8 mouse cellular contexts compared by ENCODE assay signal in genomic region chr7:27654607-27655276, GRCm38 (mm10). TPM values are rescaled to one million over a fixed set of nuclear protein-coding genes. Genes with fewer than 3 reads are reported as not detected.
DNase-seq lines count a peak whose midpoint lies in the region; ATAC-seq and TF ChIP-seq lines count a peak whose summit lies in the region.

No protein-coding gene starts in this region.

- H3K9me3 ChIP-seq in liver, embryonic 12.5 days (replicated peaks), result no peaks in the 10 kb centered on the region
- no peaks in the 10 kb centered on the region for H3K9me3 ChIP-seq in hindbrain, postnatal 0 days (ENCODE audit: low read length)

- no peak overlapping the region for H3K9ac ChIP-seq in liver, embryonic 12.5 days
- peak overlapping the region; percentile 82 for H3K9ac ChIP-seq in hindbrain, postnatal 0 days (replicated peaks; ENCODE audit: low read length)

- intact Hi-C loops in left cerebral cortex, postnatal 4 days (cut with DNase I), result no loop called here

- H3K4me2 ChIP-seq in liver, embryonic 12.5 days, result no peak overlapping the region
- peak overlapping the region; percentile 62 for H3K4me2 ChIP-seq in hindbrain, postnatal 0 days (ENCODE audit: low read depth, low read length)

- peaks cover 87% of the 10 kb centered on the region for H3K27me3 ChIP-seq in liver, embryonic 12.5 days (replicated peaks)
- no peaks in the 10 kb centered on the region for H3K27me3 ChIP-seq in hindbrain, postnatal 0 days (ENCODE audit: insufficient read depth, low read length)

- 54% methylated on average over 20 of the region's 20 CpGs for WGBS in liver, embryonic 12.5 days (ENCODE audit: insufficient replicate concordance)
- 62% methylated on average over 20 of the region's 20 CpGs for WGBS in hindbrain, postnatal 0 days

- peak; percentile 71 for TF ChIP-seq CTCF in hindbrain, postnatal 0 days (IDR thresholded peaks at IDR 0.05; ENCODE audit: low read depth)

- DNase-seq in liver, result peak; percentile 71
- DNase-seq in cerebellum, adult 9-11 months, result peak; percentile 75
- peak; percentile 70 for DNase-seq in hindbrain, postnatal 0 days (ENCODE audit: low spot score)
- peak; percentile 57 for DNase-seq in left cerebral cortex, postnatal 4 days
- peak; percentile 55 for DNase-seq in retina, embryonic 14.5 days (ENCODE audit: low spot score)
- no peak for DNase-seq in T-cell, adult 2 months (ENCODE audit: low spot score)
- no peak for DNase-seq in urinary bladder, postnatal 10 days (ENCODE audit: low spot score)

- no peak for ATAC-seq in liver, embryonic 12.5 days
- no peak for ATAC-seq in hindbrain, postnatal 0 days

- no peak overlapping the region for H3K4me3 ChIP-seq in liver, embryonic 12.5 days
- H3K4me3 ChIP-seq in hindbrain, postnatal 0 days (ENCODE audit: low read length), result peak overlapping the region; percentile 55

- H3K36me3 ChIP-seq in liver, embryonic 12.5 days, result no peaks in the 10 kb centered on the region
- H3K36me3 ChIP-seq in hindbrain, postnatal 0 days (ENCODE audit: insufficient read depth, low read length), result peaks cover 17% of the 10 kb centered on the region; the same call in 1 of the 2 replicates

- H3K27ac ChIP-seq in liver, embryonic 12.5 days, result no peak overlapping the region
- peak overlapping the region; percentile 92 for H3K27ac ChIP-seq in hindbrain, postnatal 0 days

- peaks cover 32% of the 10 kb centered on the region for H3K4me1 ChIP-seq in liver, embryonic 12.5 days
- no peaks in the 10 kb centered on the region for H3K4me1 ChIP-seq in hindbrain, postnatal 0 days (ENCODE audit: insufficient read depth, low read length)

RNA-seq across cellular contexts. Expression of gene Ttc9b, which starts 1.0 kb away (rescaled TPM):
- polyA plus RNA-seq in liver, embryonic 12.5 days (2016; fragmentation: Nextera tagmentation; extraction: Ambion mirVana), result not detected in 2 replicates
- 104 and 132 TPM in 2 replicates for total RNA-seq in hindbrain, postnatal 0 days (2014; rRNA removed)
- polyA plus RNA-seq in hindbrain, postnatal 0 days (2015; fragmentation: Nextera tagmentation; extraction: Ambion mirVana), result 124 and 127 TPM in 2 replicates
- total RNA-seq in left cerebral cortex, postnatal 4 days (2021), result 10 to 100 TPM; 80.0 to 91.0 TPM

RNA-seq across cellular contexts. Expression of gene Map3k10, which starts 19.7 kb away (rescaled TPM):
- 5.7 and 6.7 TPM in 2 replicates for polyA plus RNA-seq in liver, embryonic 12.5 days (2016; fragmentation: Nextera tagmentation; extraction: Ambion mirVana)
- total RNA-seq in hindbrain, postnatal 0 days (2014; rRNA removed), result 141 and 162 TPM in 2 replicates
- polyA plus RNA-seq in hindbrain, postnatal 0 days (2015; fragmentation: Nextera tagmentation; extraction: Ambion mirVana), result 21.4 and 22.9 TPM in 2 replicates
- total RNA-seq in left cerebral cortex, postnatal 4 days (2021), result 100 to 1,000 TPM; 162 to 170 TPM

RNA-seq across cellular contexts. Expression of gene Zfp607b, which starts 34.4 kb away (rescaled TPM):
- 0.64 and 0.79 TPM in 2 replicates for polyA plus RNA-seq in liver, embryonic 12.5 days (2016; fragmentation: Nextera tagmentation; extraction: Ambion mirVana)
- total RNA-seq in hindbrain, postnatal 0 days (2014; rRNA removed), result 3.5 and 5.6 TPM in 2 replicates
- polyA plus RNA-seq in hindbrain, postnatal 0 days (2015; fragmentation: Nextera tagmentation; extraction: Ambion mirVana), result 8.5 and 8.9 TPM in 2 replicates
- total RNA-seq in left cerebral cortex, postnatal 4 days (2021), result 10 to 100 TPM; 10.1 to 11.4 TPM

Comparison
In these comparisons a context has a peak if more than half of its experiments do, and no peak if none do; other contexts are left out.
1. DNase-seq: peak in liver (single experiment), cerebellum, adult 9-11 months (single experiment), hindbrain, postnatal 0 days (single experiment), left cerebral cortex, postnatal 4 days (single experiment) and retina, embryonic 14.5 days (single experiment); none in T-cell, adult 2 months (single experiment) and urinary bladder, postnatal 10 days (single experiment).